Comparison of ENCODE assay signal across 18 mouse cellular contexts in the genomic region with DNA sequence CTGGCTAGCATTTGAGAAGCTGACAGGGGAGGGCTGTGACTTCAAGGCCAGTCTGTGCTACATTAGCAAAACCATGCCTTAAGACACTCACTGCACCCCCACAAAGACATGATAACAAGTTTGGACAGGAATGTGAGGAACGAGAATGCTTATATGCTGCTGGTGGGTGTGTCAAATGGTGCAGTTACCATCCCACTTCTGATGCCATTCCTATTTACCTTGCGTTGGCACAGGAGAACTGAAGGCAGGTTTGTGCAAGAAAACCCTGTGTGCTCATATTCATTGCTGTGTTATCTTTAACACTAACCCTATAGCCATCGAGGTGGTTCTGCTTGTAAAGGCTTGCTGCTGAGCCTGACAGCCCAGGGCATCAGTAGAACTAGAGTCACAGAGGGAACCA.
"Had no signal": no experiment of that assay in that cellular context is flagged by ENCODE, and none has a peak within 500 bp of the region (broad histone marks: within the 10 kb centered on the region; RNA-seq: fewer than 3 reads in every experiment).

No protein-coding gene starts in this region.

- ATAC-seq: midbrain, embryonic 16.5 days had no signal

- H3K9ac ChIP-seq: liver, embryonic 14.5 days; lung, embryonic 14.5 days; midbrain, embryonic 12.5 days; neural tube, embryonic 13.5 days; neural tube, embryonic 15.5 days; stomach, embryonic 15.5 days had no signal

- H3K9me3 ChIP-seq: midbrain, embryonic 10.5 days; midbrain, embryonic 12.5 days; neural tube, embryonic 13.5 days; neural tube, embryonic 15.5 days; stomach, embryonic 15.5 days had no signal

- H3K4me3 ChIP-seq: midbrain, embryonic 10.5 days; midbrain, embryonic 12.5 days; myocyte; neural tube, embryonic 13.5 days; neural tube, embryonic 15.5 days; stomach, embryonic 15.5 days had no signal

- H3K27ac ChIP-seq: liver, embryonic 14.5 days; midbrain, embryonic 10.5 days; midbrain, embryonic 12.5 days; neural tube, embryonic 13.5 days; neural tube, embryonic 15.5 days; stomach, embryonic 15.5 days had no signal

- H3K4me2 ChIP-seq: lung, embryonic 14.5 days; midbrain, embryonic 12.5 days; neural tube, embryonic 13.5 days; neural tube, embryonic 15.5 days; stomach, embryonic 15.5 days had no signal

- H3K36me3 ChIP-seq: midbrain, embryonic 10.5 days; midbrain, embryonic 12.5 days; neural tube, embryonic 13.5 days; neural tube, embryonic 15.5 days; stomach, embryonic 15.5 days had no signal

- H3K27me3 ChIP-seq: midbrain, embryonic 12.5 days; neural tube, embryonic 13.5 days; neural tube, embryonic 15.5 days; stomach, embryonic 15.5 days had no signal

- DNase-seq: lung, adult 18-20 months; lung, embryonic 14.5 days; lung, postnatal 10 days; lung, postnatal 4 days; midbrain, embryonic 14.5 days; retina, postnatal 1 day; right cerebral cortex, adult 18-20 months; right cerebral cortex, postnatal 25 days; thymus, adult 2 months; thymus, postnatal 25 days had no signal
